ENCODE assay signal across 27 mouse cellular contexts in genomic region chr19:51533221-51533620, GRCm38 (mm10).
DNase-seq lines count a peak whose midpoint lies in the region; ATAC-seq lines count a peak whose summit lies in the region.
"Had no signal": no experiment of that assay in that cellular context is flagged by ENCODE, and none has a peak within 500 bp of the region (broad histone marks: within the 10 kb centered on the region; RNA-seq: fewer than 3 reads in every experiment).

No protein-coding gene starts in this region.

- H3K27ac ChIP-seq in intestine, embryonic 14.5 days (ENCODE audit: low read depth) = no peak overlapping the region
- no peak overlapping the region for H3K27ac ChIP-seq in intestine, embryonic 16.5 days (ENCODE audit: low read length)
- H3K27ac ChIP-seq: embryonic facial prominence, embryonic 13.5 days; embryonic facial prominence, embryonic 15.5 days; forebrain, embryonic 10.5 days; forebrain, embryonic 12.5 days had no signal

- H3K4me2 ChIP-seq in intestine, embryonic 14.5 days (ENCODE audit: low read length) = no peak overlapping the region
- no peak overlapping the region for H3K4me2 ChIP-seq in intestine, embryonic 16.5 days (ENCODE audit: low read depth, low read length)
- H3K4me2 ChIP-seq: embryonic facial prominence, embryonic 13.5 days; embryonic facial prominence, embryonic 15.5 days; forebrain, embryonic 12.5 days had no signal

- H3K9ac ChIP-seq in intestine, embryonic 14.5 days (ENCODE audit: low read length) = no peak overlapping the region
- H3K9ac ChIP-seq in intestine, embryonic 16.5 days (ENCODE audit: low read depth, low read length) = no peak overlapping the region
- H3K9ac ChIP-seq: embryonic facial prominence, embryonic 13.5 days; embryonic facial prominence, embryonic 15.5 days; forebrain, embryonic 12.5 days had no signal

- H3K4me3 ChIP-seq in intestine, embryonic 14.5 days (ENCODE audit: low read depth, low read length) = no peak overlapping the region
- no peak overlapping the region for H3K4me3 ChIP-seq in intestine, embryonic 16.5 days (ENCODE audit: low read length)
- H3K4me3 ChIP-seq: embryonic facial prominence, embryonic 13.5 days; embryonic facial prominence, embryonic 15.5 days; erythroblast, embryonic 14.5 days; forebrain, embryonic 10.5 days; forebrain, embryonic 12.5 days had no signal

- ATAC-seq in intestine, embryonic 14.5 days (replicated peaks; ENCODE audit: low FRiP score, low TSS enrichment, low read depth) = peak; percentile 43; the same call in 1 of the 2 replicates
- peak; percentile 95 for ATAC-seq in intestine, embryonic 16.5 days
- ATAC-seq: activated CD4-positive, CD25-positive, alpha-beta regulatory T cell, adult 4 months; CD4-positive, CD25-positive, alpha-beta regulatory T cell, adult 4 months; forebrain, embryonic 14.5 days; forebrain, embryonic 16.5 days; Patski had no signal

- WGBS in intestine, embryonic 14.5 days = 58% methylated on average over 10 of the region's 10 CpGs
- WGBS in intestine, embryonic 16.5 days = 45% methylated on average over 10 of the region's 10 CpGs
- WGBS in large intestine, adult 2 months = 22% methylated on average over 10 of the region's 10 CpGs

- H3K4me1 ChIP-seq in intestine, embryonic 14.5 days (replicated peaks; ENCODE audit: control insufficient read depth, insufficient read depth, low read length) = no peaks in the 10 kb centered on the region
- H3K4me1 ChIP-seq in intestine, embryonic 16.5 days (ENCODE audit: control insufficient read depth, insufficient read depth, low read length) = no peaks in the 10 kb centered on the region
- H3K4me1 ChIP-seq: embryonic facial prominence, embryonic 13.5 days; embryonic facial prominence, embryonic 15.5 days; forebrain, embryonic 10.5 days; forebrain, embryonic 12.5 days had no signal

- H3K9me3 ChIP-seq in intestine, embryonic 14.5 days (ENCODE audit: control insufficient read depth, low read length) = no peaks in the 10 kb centered on the region
- H3K9me3 ChIP-seq in intestine, embryonic 16.5 days (ENCODE audit: control insufficient read depth, low read length) = no peaks in the 10 kb centered on the region
- H3K9me3 ChIP-seq: embryonic facial prominence, embryonic 13.5 days; embryonic facial prominence, embryonic 15.5 days; forebrain, embryonic 10.5 days; forebrain, embryonic 12.5 days had no signal

- peak; percentile 51 for DNase-seq in intestine, embryonic 14.5 days (ENCODE audit: low spot score)
- peak; percentile 8 for DNase-seq in large intestine, adult 2 months (ENCODE audit: low read depth, low spot score)
- no peak for DNase-seq in layer of hippocampus, adult 11-12 months (ENCODE audit: low spot score)
- DNase-seq in spleen, postnatal 36 days (ENCODE audit: low spot score in 2 of 2) = no peak
- DNase-seq: adrenal gland, adult 8-10 months; adrenal gland, postnatal 14 days; adrenal gland, postnatal 36 days; B cell, adult 2 months; cerebellum, adult 11-12 months; cerebellum, adult 2 months; cerebellum, adult 9-11 months; cerebellum, postnatal 14 days; cerebellum, postnatal 36 days; embryo, embryonic 11 days had no signal

- no peaks in the 10 kb centered on the region for H3K27me3 ChIP-seq in intestine, embryonic 14.5 days (replicated peaks; ENCODE audit: control insufficient read depth, insufficient read depth, low read length)
- no peaks in the 10 kb centered on the region for H3K27me3 ChIP-seq in intestine, embryonic 16.5 days (replicated peaks; ENCODE audit: control insufficient read depth, insufficient read depth, low read length)
- H3K27me3 ChIP-seq: CH12.LX; embryonic facial prominence, embryonic 13.5 days; embryonic facial prominence, embryonic 15.5 days; forebrain, embryonic 12.5 days; Patski had no signal

- H3K36me3 ChIP-seq in intestine, embryonic 14.5 days (ENCODE audit: control insufficient read depth, insufficient read depth, low read length) = no peaks in the 10 kb centered on the region
- no peaks in the 10 kb centered on the region for H3K36me3 ChIP-seq in intestine, embryonic 16.5 days (ENCODE audit: control insufficient read depth, insufficient read depth, low read length)
- H3K36me3 ChIP-seq: embryonic facial prominence, embryonic 13.5 days; embryonic facial prominence, embryonic 15.5 days; forebrain, embryonic 10.5 days; forebrain, embryonic 12.5 days; G1E had no signal

Comparison
In these comparisons a context has a peak if more than half of its experiments do, and no peak if none do; other contexts are left out.
1. DNase-seq: peak in intestine, embryonic 14.5 days (single experiment) and large intestine, adult 2 months (single experiment); none in layer of hippocampus, adult 11-12 months (single experiment) and spleen, postnatal 36 days (0 of 2).